Comparison of ENCODE assay signal across 8 mouse cellular contexts in genomic region chr15:41163643-41164358, GRCm38 (mm10).
DNase-seq lines count a peak whose midpoint lies in the region; ATAC-seq and TF ChIP-seq lines count a peak whose summit lies in the region.

No protein-coding gene starts in this region.

- peak; percentile 92 for TF ChIP-seq RAD21 in MEL (IDR thresholded peaks at IDR 0.05; ENCODE audit: low read depth, low read length)

- 24% methylated on average over 8 of the region's 8 CpGs for WGBS in embryonic facial prominence, embryonic 11.5 days
- WGBS in hindbrain, embryonic 11.5 days: 20% methylated on average over 8 of the region's 8 CpGs
- 14% methylated on average over 8 of the region's 8 CpGs for WGBS in liver, embryonic 15.5 days (ENCODE audit: insufficient replicate concordance)

- no peak overlapping the region for H3K27ac ChIP-seq in MEL (ENCODE audit: control insufficient read depth, low read depth, low read length)
- no peak overlapping the region for H3K27ac ChIP-seq in embryonic facial prominence, embryonic 11.5 days (replicated peaks; ENCODE audit: low read depth, low read length)
- H3K27ac ChIP-seq in hindbrain, embryonic 11.5 days (ENCODE audit: low read depth, low read length): no peak overlapping the region
- no peak overlapping the region for H3K27ac ChIP-seq in liver, embryonic 15.5 days (replicated peaks)

- H3K79me2 ChIP-seq in MEL (ENCODE audit: control insufficient read depth, insufficient read depth, low read length, poor library complexity): no peaks in the 10 kb centered on the region

- peak overlapping the region; percentile 31; the same call in 1 of the 2 replicates for H3K9ac ChIP-seq in MEL (ENCODE audit: control insufficient read depth, low read depth, low read length, poor library complexity, severe bottlenecking)
- no peak overlapping the region for H3K9ac ChIP-seq in embryonic facial prominence, embryonic 11.5 days (replicated peaks; ENCODE audit: low read length)
- H3K9ac ChIP-seq in hindbrain, embryonic 11.5 days (ENCODE audit: low read depth, low read length): no peak overlapping the region
- no peak overlapping the region for H3K9ac ChIP-seq in liver, embryonic 15.5 days

- peak overlapping the region; percentile 55 to 73 for H3K4me3 ChIP-seq in MEL (ENCODE audit: control insufficient read depth in 1 of 2, insufficient read depth in 1 of 2, low read depth in 2 of 2, low read length in 2 of 2)
- peak overlapping the region; percentile 2; the same call in 1 of the 2 replicates for H3K4me3 ChIP-seq in embryonic facial prominence, embryonic 11.5 days (ENCODE audit: low read depth, low read length)
- 0 out of 2 replicates have a peak overlapping the region, but pooled peaks have one; percentile 10 for H3K4me3 ChIP-seq in hindbrain, embryonic 11.5 days (ENCODE audit: low read depth, low read length)
- H3K4me3 ChIP-seq in liver, embryonic 15.5 days (replicated peaks): peak overlapping the region; percentile 20; the same call in 1 of the 2 replicates

- TF ChIP-seq CTCF in MEL (IDR thresholded peaks at IDR 0.05 in 2 of 3, conservative IDR thresholded peaks at IDR 0.05 in 1 of 3; ENCODE audit: control insufficient read depth in 1 of 3, insufficient read depth in 1 of 3, low read depth in 2 of 3, low read length in 3 of 3, poor library complexity in 1 of 3, severe bottlenecking in 1 of 3): peak; percentile 30 to 95 (median 67)

- peak overlapping the region; percentile 1; the same call in 1 of the 2 replicates for H3K4me2 ChIP-seq in embryonic facial prominence, embryonic 11.5 days (ENCODE audit: low read depth, low read length)
- peak overlapping the region; percentile 19; the same call in 1 of the 2 replicates for H3K4me2 ChIP-seq in hindbrain, embryonic 11.5 days (replicated peaks; ENCODE audit: low read depth, low read length)
- H3K4me2 ChIP-seq in liver, embryonic 15.5 days: peak overlapping the region; percentile 47

- peaks cover 3% of the 10 kb centered on the region in 2 experiments; a peak in 2 of 4 replicates for H3K27me3 ChIP-seq in MEL (ENCODE audit: control insufficient read depth in 1 of 2, insufficient read depth in 2 of 2, low read length in 2 of 2)
- no peaks in the 10 kb centered on the region for H3K27me3 ChIP-seq in embryonic facial prominence, embryonic 11.5 days (ENCODE audit: control insufficient read depth, insufficient read depth, low read length)
- no peaks in the 10 kb centered on the region for H3K27me3 ChIP-seq in hindbrain, embryonic 11.5 days (ENCODE audit: control insufficient read depth, insufficient read depth, low read length)
- H3K27me3 ChIP-seq in liver, embryonic 15.5 days: no peaks in the 10 kb centered on the region

- no peak for TF ChIP-seq POLR2A in MEL (IDR thresholded peaks at IDR 0.05; ENCODE audit: control insufficient read depth in 1 of 2, insufficient read depth in 1 of 2, low read depth in 1 of 2, low read length in 2 of 2, poor library complexity in 1 of 2)

- peak; percentile 17 for DNase-seq in adrenal gland, postnatal 14 days
- DNase-seq in adrenal gland, postnatal 25 days: no peak
- peak; percentile 88 for DNase-seq in MEL (ENCODE audit: low read depth, low spot score)
- DNase-seq in embryonic facial prominence, embryonic 11.5 days (ENCODE audit: low spot score): peak; percentile 84
- peak; percentile 76 for DNase-seq in hindbrain, embryonic 11.5 days (ENCODE audit: low spot score)
- peak; percentile 36 for DNase-seq in retina, adult 2 months (ENCODE audit: low read depth, low spot score)
- DNase-seq in urinary bladder, postnatal 14 days (ENCODE audit: low spot score): no peak

- H3K9me3 ChIP-seq in MEL (replicated peaks; ENCODE audit: insufficient read depth, low read length): no peaks in the 10 kb centered on the region
- H3K9me3 ChIP-seq in embryonic facial prominence, embryonic 11.5 days (replicated peaks; ENCODE audit: control insufficient read depth, low read length): no peaks in the 10 kb centered on the region
- no peaks in the 10 kb centered on the region for H3K9me3 ChIP-seq in hindbrain, embryonic 11.5 days (ENCODE audit: control insufficient read depth, low read length)
- no peaks in the 10 kb centered on the region for H3K9me3 ChIP-seq in liver, embryonic 15.5 days (replicated peaks)

- TF ChIP-seq EP300 in MEL (IDR thresholded peaks at IDR 0.05; ENCODE audit: low read depth in 1 of 2, low read length in 2 of 2): no peak

- peaks cover 0 to 4% of the 10 kb centered on the region in 2 experiments; a peak in 1 of 4 replicates for H3K4me1 ChIP-seq in MEL (ENCODE audit: control insufficient read depth in 1 of 2, insufficient read depth in 2 of 2, low read length in 2 of 2)
- H3K4me1 ChIP-seq in embryonic facial prominence, embryonic 11.5 days (ENCODE audit: control insufficient read depth, insufficient read depth, low read length): no peaks in the 10 kb centered on the region
- no peaks in the 10 kb centered on the region for H3K4me1 ChIP-seq in hindbrain, embryonic 11.5 days (replicated peaks; ENCODE audit: control insufficient read depth, insufficient read depth, low read length)
- no peaks in the 10 kb centered on the region for H3K4me1 ChIP-seq in liver, embryonic 15.5 days (replicated peaks)

- peak; percentile 65; the same call in 1 of the 2 replicates for ATAC-seq in embryonic facial prominence, embryonic 11.5 days (replicated peaks; ENCODE audit: insufficient number of reproducible peaks, low FRiP score, low TSS enrichment, low read depth)
- ATAC-seq in hindbrain, embryonic 11.5 days (ENCODE audit: low FRiP score): peak; percentile 68
- no peak for ATAC-seq in liver, embryonic 15.5 days (ENCODE audit: insufficient read depth)

- no peaks in the 10 kb centered on the region for H3K36me3 ChIP-seq in MEL (ENCODE audit: control insufficient read depth in 1 of 2, insufficient read depth in 2 of 2, low read length in 2 of 2)
- no peaks in the 10 kb centered on the region for H3K36me3 ChIP-seq in embryonic facial prominence, embryonic 11.5 days (replicated peaks; ENCODE audit: control insufficient read depth, insufficient read depth, low read depth, low read length)
- no peaks in the 10 kb centered on the region for H3K36me3 ChIP-seq in hindbrain, embryonic 11.5 days (ENCODE audit: control insufficient read depth, insufficient read depth, low read length)
- H3K36me3 ChIP-seq in liver, embryonic 15.5 days (replicated peaks): no peaks in the 10 kb centered on the region

TF ChIP-seq in MEL, 35 proteins besides CTCF, POLR2A, EP300 and RAD21:
- TF ChIP-seq ZNF384 (IDR thresholded peaks at IDR 0.05; ENCODE audit: low read depth, low read length) (no peak), MAZ (IDR thresholded peaks at IDR 0.05; ENCODE audit: low read depth, low read length) (no peak), MXI1 (IDR thresholded peaks at IDR 0.05; ENCODE audit: low read depth, low read length) (no peak), ZKSCAN1 (IDR thresholded peaks at IDR 0.05; ENCODE audit: low read depth, low read length) (no peak), MAFK (IDR thresholded peaks at IDR 0.05; ENCODE audit: borderline replicate concordance, low read depth, low read length) (no peak), TBP (IDR thresholded peaks at IDR 0.05; ENCODE audit: low read depth, low read length) (no peak), SMC3 (IDR thresholded peaks at IDR 0.05; ENCODE audit: low read depth, low read length) (peak; percentile 81), NELFE (IDR thresholded peaks at IDR 0.05; ENCODE audit: low read depth, low read length) (no peak), KAT2A (conservative IDR thresholded peaks at IDR 0.05; ENCODE audit: low read depth, low read length) (no peak), BHLHE40 (IDR thresholded peaks at IDR 0.05; ENCODE audit: borderline replicate concordance, low read depth, low read length) (no peak), MYB (IDR thresholded peaks at IDR 0.05; ENCODE audit: low read depth, low read length) (no peak), USF1 (IDR thresholded peaks at IDR 0.05; ENCODE audit: low read depth, low read length) (no peak), ZC3H11A (IDR thresholded peaks at IDR 0.05; ENCODE audit: low read depth, low read length) (peak; percentile 65), ELF1 (IDR thresholded peaks at IDR 0.05; ENCODE audit: low read depth, low read length) (peak; percentile 44; the same call in 1 of the 2 replicates), CHD2 (IDR thresholded peaks at IDR 0.05; ENCODE audit: low read length) (no peak), MAX (IDR thresholded peaks at IDR 0.05; ENCODE audit: low read length) (no peak), MEF2A (IDR thresholded peaks at IDR 0.05; ENCODE audit: extremely low read depth, insufficient replicate concordance, low read depth, low read length, poor library complexity, severe bottlenecking) (no peak), ZMIZ1 (IDR thresholded peaks at IDR 0.05; ENCODE audit: low read depth, low read length) (no peak), NRF1 (IDR thresholded peaks at IDR 0.05; ENCODE audit: insufficient read depth, low read depth, low read length, poor library complexity, severe bottlenecking) (no peak), HCFC1 (IDR thresholded peaks at IDR 0.05; ENCODE audit: low read depth, low read length) (no peak), E2F4 (IDR thresholded peaks at IDR 0.05; ENCODE audit: borderline replicate concordance, low read depth, low read length) (no peak)

Comparison
In these comparisons a context has a peak if more than half of its experiments do, and no peak if none do; other contexts are left out.
1. DNase-seq: peak in adrenal gland, postnatal 14 days (single experiment), MEL (single experiment), embryonic facial prominence, embryonic 11.5 days (single experiment), hindbrain, embryonic 11.5 days (single experiment) and retina, adult 2 months (single experiment); none in adrenal gland, postnatal 25 days (single experiment) and urinary bladder, postnatal 14 days (single experiment).
2. H3K4me3 ChIP-seq: peak in every context shown above with its lines; median percentile 64 in MEL; 20 in liver, embryonic 15.5 days; 10 in hindbrain, embryonic 11.5 days; 2 in embryonic facial prominence, embryonic 11.5 days.
3. Peak in every context shown above with its lines, with median percentiles within 50 percentile points of each other: H3K4me2 ChIP-seq.